Mouse (Mus musculus): ENCODE data around the gene Myom1. TPM values are rescaled to one million over a fixed set of nuclear protein-coding genes. Genes with fewer than 3 reads are reported as not detected.

The Myom1 gene
- polyA plus RNA-seq, 1 experiment: 2.4 TPM

DNA sequence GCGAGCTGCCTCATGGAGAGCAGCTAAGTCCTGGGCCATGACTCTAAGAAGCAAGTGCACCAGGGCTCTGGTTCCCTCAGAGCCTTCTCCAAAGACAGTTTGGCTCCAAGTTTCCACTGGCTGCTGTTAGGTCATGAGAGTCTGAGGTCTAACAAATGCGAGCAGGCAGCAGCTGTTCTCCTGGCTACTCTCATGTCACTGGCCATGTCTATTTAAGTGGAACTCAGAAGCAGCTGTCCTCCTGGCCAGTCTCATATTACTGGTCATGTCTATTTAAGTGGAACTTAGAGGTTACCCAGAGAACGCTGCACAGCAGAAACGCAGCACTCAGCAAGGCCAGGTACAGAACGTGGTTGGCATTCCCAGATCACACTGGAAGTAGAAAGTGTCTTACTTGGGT is 36.4 kb downstream of the Myom1 start:
- TF ChIP-seq POLR2A (IDR thresholded peaks at IDR 0.05; ENCODE audit: borderline replicate concordance, insufficient read depth, low read length): no peak
- no peak overlapping the region for H3K4me3 ChIP-seq (replicated peaks; ENCODE audit: insufficient read depth, low read depth, low read length)
- no peaks in the 10 kb centered on the region for H3K4me1 ChIP-seq (ENCODE audit: control insufficient read depth, insufficient read depth, low read length)
- 33% methylated on average over 5 of the region's 5 CpGs for WGBS
- H3K27ac ChIP-seq (ENCODE audit: insufficient read depth, low read length): no peak overlapping the region
- no peak for DNase-seq
- H3K27me3 ChIP-seq (ENCODE audit: control insufficient read depth, insufficient read depth, low read length): no peaks in the 10 kb centered on the region

DNA sequence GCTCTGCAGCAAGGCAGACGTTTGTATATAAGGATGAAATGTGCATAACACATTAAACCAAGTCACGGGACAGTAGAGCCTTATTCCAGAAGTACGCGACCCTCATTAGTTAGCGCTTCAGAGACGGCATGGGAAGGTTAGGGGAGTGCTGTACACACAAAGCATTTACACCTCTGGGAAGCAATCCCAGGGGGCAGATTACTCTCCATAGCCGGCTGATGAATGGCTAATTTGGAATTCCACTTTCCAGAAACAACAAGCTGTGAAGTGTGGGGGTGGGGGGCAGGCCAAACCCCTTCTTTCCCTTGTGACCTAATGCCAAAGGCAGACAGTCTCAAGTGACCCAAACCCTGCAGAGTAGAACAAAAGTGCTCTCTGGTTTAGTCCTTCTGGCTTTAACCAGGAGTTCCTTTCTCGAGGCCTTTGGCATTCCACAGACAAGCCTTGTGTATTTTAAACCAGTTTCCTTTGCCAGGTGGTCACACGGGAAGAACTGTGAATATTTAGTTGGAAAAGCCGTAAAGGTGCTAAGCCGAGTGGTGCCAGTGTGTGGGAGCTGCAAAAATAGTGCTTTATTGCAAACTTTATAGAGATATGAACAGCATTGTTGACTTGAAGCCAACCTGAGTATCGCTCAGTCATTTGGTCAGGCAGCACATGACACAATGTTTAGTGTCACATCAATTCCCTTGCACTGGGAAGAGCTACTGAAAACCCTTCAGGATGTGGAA is 37.6 kb downstream of the Myom1 start:
- Histone ChIP-seq H3K4me1 (ENCODE audit: control insufficient read depth, insufficient read depth, low read length) (no peaks in the 10 kb centered on the region), H3K27ac (ENCODE audit: insufficient read depth, low read length) (no peak overlapping the region), H3K4me3 (replicated peaks; ENCODE audit: insufficient read depth, low read depth, low read length) (no peak overlapping the region), H3K27me3 (ENCODE audit: control insufficient read depth, insufficient read depth, low read length) (no peaks in the 10 kb centered on the region)
- TF ChIP-seq POLR2A (IDR thresholded peaks at IDR 0.05; ENCODE audit: borderline replicate concordance, insufficient read depth, low read length): no peak
- TF ChIP-seq CTCF (IDR thresholded peaks at IDR 0.05; ENCODE audit: borderline replicate concordance, insufficient read depth, low read depth, low read length): no peak
- no peak for DNase-seq
- 44% methylated on average over 12 of the region's 12 CpGs for WGBS

DNA sequence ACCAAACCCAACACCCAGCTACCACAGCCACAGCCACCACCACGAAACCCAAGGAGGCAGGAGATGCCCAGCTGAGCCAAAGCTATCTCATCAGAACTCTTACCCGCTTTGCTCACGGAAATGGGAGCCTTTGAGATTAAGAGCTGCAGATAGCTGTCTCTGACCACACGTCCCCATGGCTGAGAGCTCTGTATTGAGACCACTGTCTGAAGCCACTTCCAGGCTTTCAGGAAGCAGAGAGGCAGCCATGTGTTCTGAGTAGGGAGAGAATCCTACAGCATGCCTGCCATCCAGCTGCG is 38.1 kb downstream of the Myom1 start:
- Histone ChIP-seq H3K4me1 (ENCODE audit: control insufficient read depth, insufficient read depth, low read length) (no peaks in the 10 kb centered on the region), H3K4me3 (replicated peaks; ENCODE audit: insufficient read depth, low read depth, low read length) (no peak overlapping the region), H3K27me3 (ENCODE audit: control insufficient read depth, insufficient read depth, low read length) (no peaks in the 10 kb centered on the region), H3K27ac (ENCODE audit: insufficient read depth, low read length) (no peak overlapping the region)
- DNase-seq: no peak
- TF ChIP-seq POLR2A (IDR thresholded peaks at IDR 0.05; ENCODE audit: borderline replicate concordance, insufficient read depth, low read length) (no peak), CTCF (IDR thresholded peaks at IDR 0.05; ENCODE audit: borderline replicate concordance, insufficient read depth, low read depth, low read length) (no peak)
- WGBS: 78% methylated on average over 5 of the region's 5 CpGs

DNA sequence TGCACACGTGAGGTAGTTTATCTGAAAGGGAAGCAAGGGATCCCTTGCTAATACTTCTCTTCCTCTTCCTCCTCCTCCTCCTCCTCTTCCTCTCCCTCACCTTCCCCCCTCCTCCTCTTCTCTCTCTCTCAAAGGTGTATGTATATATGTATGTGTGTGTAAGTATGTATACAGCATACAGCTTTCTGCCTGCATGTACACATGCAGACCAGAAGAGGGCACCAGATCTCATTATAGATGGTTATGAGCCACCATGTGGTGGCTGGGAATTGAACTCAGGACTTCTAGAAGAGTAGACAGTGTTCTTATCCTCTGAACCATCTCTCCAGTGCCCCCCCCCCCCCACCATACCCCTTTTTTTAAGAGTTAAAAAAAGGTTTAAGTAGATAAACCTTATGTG is 40.2 kb downstream of the Myom1 start:
- Histone ChIP-seq H3K27ac (ENCODE audit: insufficient read depth, low read length) (no peak overlapping the region), H3K4me3 (replicated peaks; ENCODE audit: insufficient read depth, low read depth, low read length) (no peak overlapping the region), H3K27me3 (ENCODE audit: control insufficient read depth, insufficient read depth, low read length) (no peaks in the 10 kb centered on the region), H3K4me1 (ENCODE audit: control insufficient read depth, insufficient read depth, low read length) (no peaks in the 10 kb centered on the region)
- TF ChIP-seq CTCF (IDR thresholded peaks at IDR 0.05; ENCODE audit: borderline replicate concordance, insufficient read depth, low read depth, low read length) (no peak), POLR2A (IDR thresholded peaks at IDR 0.05; ENCODE audit: borderline replicate concordance, insufficient read depth, low read length) (no peak)
- WGBS: 97% methylated on average over 1 of the region's 1 CpGs
- no peak for DNase-seq

DNA sequence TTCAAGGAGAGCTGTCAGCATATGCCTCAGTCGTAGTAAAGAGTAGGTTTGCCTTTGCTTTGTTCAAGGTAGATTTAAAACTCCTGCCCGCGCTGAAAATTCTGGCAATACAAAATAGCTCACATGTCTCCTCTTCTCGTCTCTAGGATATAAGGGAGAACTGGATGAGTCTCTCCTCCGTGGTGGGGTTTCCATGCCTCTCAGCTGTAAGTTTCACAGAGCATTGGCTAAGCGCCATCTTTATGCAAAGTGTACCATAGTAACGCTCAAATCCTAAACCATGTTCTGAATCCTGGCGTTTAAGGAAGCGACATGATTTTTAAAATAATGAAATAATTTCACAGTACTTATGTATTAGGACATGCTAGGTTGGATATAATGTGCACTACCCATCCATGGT is 43.2 kb downstream of the Myom1 start:
- Histone ChIP-seq H3K4me3 (replicated peaks; ENCODE audit: insufficient read depth, low read depth, low read length) (no peak overlapping the region), H3K27ac (ENCODE audit: insufficient read depth, low read length) (no peak overlapping the region), H3K27me3 (ENCODE audit: control insufficient read depth, insufficient read depth, low read length) (no peaks in the 10 kb centered on the region), H3K4me1 (ENCODE audit: control insufficient read depth, insufficient read depth, low read length) (no peaks in the 10 kb centered on the region)
- 48% methylated on average over 9 of the region's 9 CpGs for WGBS
- DNase-seq: no peak
- TF ChIP-seq POLR2A (IDR thresholded peaks at IDR 0.05; ENCODE audit: borderline replicate concordance, insufficient read depth, low read length): no peak
- TF ChIP-seq CTCF (IDR thresholded peaks at IDR 0.05; ENCODE audit: borderline replicate concordance, insufficient read depth, low read depth, low read length): no peak

DNA sequence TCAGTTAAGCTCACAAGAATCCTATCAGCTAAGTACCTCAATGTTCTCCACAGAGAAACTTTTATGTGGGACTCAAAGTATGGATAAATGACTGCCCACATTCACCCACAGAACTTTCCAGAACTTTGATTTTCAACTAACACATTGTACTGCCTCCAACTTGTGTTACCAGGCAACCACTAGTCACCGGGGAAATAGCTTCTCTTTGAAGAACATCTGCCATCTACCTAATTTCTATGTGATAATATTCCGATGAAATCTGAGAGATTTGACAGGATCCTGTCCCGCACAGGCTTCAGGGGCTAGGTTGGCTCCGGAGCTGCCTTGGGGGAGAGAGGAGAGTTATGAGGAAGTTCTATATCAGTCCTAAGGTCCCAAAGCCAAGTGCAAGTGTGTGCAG is 44.4 kb downstream of the Myom1 start:
- H3K27ac ChIP-seq (ENCODE audit: insufficient read depth, low read length): no peak overlapping the region
- WGBS: 42% methylated on average over 4 of the region's 4 CpGs
- no peaks in the 10 kb centered on the region for H3K27me3 ChIP-seq (ENCODE audit: control insufficient read depth, insufficient read depth, low read length)
- TF ChIP-seq POLR2A (IDR thresholded peaks at IDR 0.05; ENCODE audit: borderline replicate concordance, insufficient read depth, low read length) (no peak), CTCF (IDR thresholded peaks at IDR 0.05; ENCODE audit: borderline replicate concordance, insufficient read depth, low read depth, low read length) (no peak)
- DNase-seq: no peak
- no peaks in the 10 kb centered on the region for H3K4me1 ChIP-seq (ENCODE audit: control insufficient read depth, insufficient read depth, low read length)
- H3K4me3 ChIP-seq (replicated peaks; ENCODE audit: insufficient read depth, low read depth, low read length): no peak overlapping the region

DNA sequence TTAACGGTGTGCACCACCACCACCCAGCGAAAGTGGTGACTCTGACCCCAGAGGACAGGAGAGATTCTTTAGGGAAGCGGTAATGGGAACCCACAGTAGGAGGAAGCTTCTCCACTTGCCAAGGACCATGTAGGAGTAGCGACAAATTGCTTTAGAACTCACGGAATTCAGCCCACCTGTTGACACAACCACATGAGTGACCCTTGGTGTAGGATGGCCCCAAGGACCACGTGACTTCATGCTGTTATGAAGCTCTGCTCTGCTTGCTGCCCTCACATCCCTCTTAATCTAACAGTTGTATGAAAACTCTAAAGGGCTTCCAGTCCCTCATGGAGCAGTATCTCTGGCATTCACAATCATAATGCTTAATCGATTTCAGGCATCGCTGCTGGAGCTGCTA is 46.9 kb downstream of the Myom1 start:
- Histone ChIP-seq H3K4me3 (replicated peaks; ENCODE audit: insufficient read depth, low read depth, low read length) (no peak overlapping the region), H3K4me1 (ENCODE audit: control insufficient read depth, insufficient read depth, low read length) (no peaks in the 10 kb centered on the region), H3K27ac (ENCODE audit: insufficient read depth, low read length) (no peak overlapping the region), H3K27me3 (ENCODE audit: control insufficient read depth, insufficient read depth, low read length) (no peaks in the 10 kb centered on the region)
- TF ChIP-seq CTCF (IDR thresholded peaks at IDR 0.05; ENCODE audit: borderline replicate concordance, insufficient read depth, low read depth, low read length) (no peak), POLR2A (IDR thresholded peaks at IDR 0.05; ENCODE audit: borderline replicate concordance, insufficient read depth, low read length) (no peak)
- no peak for DNase-seq
- 88% methylated on average over 8 of the region's 8 CpGs for WGBS

DNA sequence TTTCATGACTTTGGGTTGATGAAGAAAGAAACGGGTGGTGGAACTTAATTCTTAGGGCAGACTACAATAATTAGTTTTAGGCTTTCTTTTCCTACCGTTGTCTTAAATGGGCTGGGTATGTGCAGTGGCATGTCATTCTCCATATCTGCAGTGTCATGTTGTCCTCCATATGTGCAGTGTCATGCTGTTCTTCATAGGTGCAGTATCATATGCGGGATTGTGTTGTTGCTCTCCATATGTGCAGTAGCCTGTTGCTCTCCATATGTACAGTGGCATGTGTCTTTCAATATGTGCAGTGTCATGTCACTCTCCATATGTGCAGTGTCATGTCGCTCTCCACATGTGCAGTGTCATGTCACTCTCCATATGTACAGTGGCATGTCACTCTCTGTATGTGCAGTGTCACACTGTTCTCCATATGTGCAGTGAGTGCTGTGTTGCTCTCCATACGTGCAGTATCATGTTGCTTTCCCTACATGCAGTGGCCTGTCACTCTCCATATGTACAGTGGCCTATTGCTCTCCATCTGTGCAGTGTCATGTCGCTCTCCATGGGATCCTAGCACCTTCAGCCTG is 50.8 kb downstream of the Myom1 start:
- no peak overlapping the region for H3K27ac ChIP-seq (ENCODE audit: insufficient read depth, low read length)
- TF ChIP-seq POLR2A (IDR thresholded peaks at IDR 0.05; ENCODE audit: borderline replicate concordance, insufficient read depth, low read length) (no peak), CTCF (IDR thresholded peaks at IDR 0.05; ENCODE audit: borderline replicate concordance, insufficient read depth, low read depth, low read length) (no peak)
- no peaks in the 10 kb centered on the region for H3K27me3 ChIP-seq (ENCODE audit: control insufficient read depth, insufficient read depth, low read length)
- DNase-seq: no peak
- 85% methylated on average over 6 of the region's 6 CpGs for WGBS
- H3K4me3 ChIP-seq (replicated peaks; ENCODE audit: insufficient read depth, low read depth, low read length): no peak overlapping the region
- peaks cover 5% of the 10 kb centered on the region for H3K4me1 ChIP-seq (ENCODE audit: control insufficient read depth, insufficient read depth, low read length)

Measured in cerebellum, adult 2 months (tissue).